Mouse (Mus musculus) forebrain, embryonic 11.5 days (tissue): ENCODE measurements around the gene Ube2t. TPM values are rescaled to one million over a fixed set of nuclear protein-coding genes. Genes with fewer than 3 reads are reported as not detected.

ENCODE experiments used
- ATAC-seq: fragments of 200-750 bp; cut with Nextera tagmentation; replicated peaks from 2 replicates; pipeline ENCODE4 v1.8.0; 2017; ENCODE audit warnings: moderate TSS enrichment; ENCODE audit not compliant: low FRiP score
- DNase-seq: peaks from one replicate; pipeline ENCODE4 v3.0.0-alpha.2; 2017; ENCODE audit warnings: low spot score
- H3K27ac ChIP-seq: fragments of 300-500 bp; sonication (generic); 2 replicates; pipeline ENCODE4 v1.5.1; 2014; ENCODE audit warnings: low read depth, low read length
- H3K27me3 ChIP-seq: fragments of 300-500 bp; sonication (generic); 2 replicates; pipeline ENCODE4 v1.6.1; 2014; ENCODE audit warnings: mild to moderate bottlenecking, low read length, mixed read lengths; ENCODE audit not compliant: control insufficient read depth, insufficient read depth
- H3K36me3 ChIP-seq: fragments of 300-500 bp; sonication (generic); 2 replicates; pipeline ENCODE4 v1.6.1; 2014; ENCODE audit warnings: mild to moderate bottlenecking, low read length, moderate library complexity, mixed read lengths; ENCODE audit not compliant: control insufficient read depth, insufficient read depth
- H3K4me1 ChIP-seq: fragments of 300-500 bp; sonication (generic); replicated peaks from 2 replicates; pipeline ENCODE4 v1.6.1; 2014; ENCODE audit warnings: low read length, mixed read lengths; ENCODE audit not compliant: control insufficient read depth, insufficient read depth
- H3K4me2 ChIP-seq: fragments of 300-500 bp; sonication (generic); 2 replicates; pipeline ENCODE4 v1.6.1; 2014; ENCODE audit warnings: low read depth, mild to moderate bottlenecking, low read length, moderate library complexity, mixed read lengths; ENCODE audit not compliant: severe bottlenecking
- H3K4me3 ChIP-seq: fragments of 300-500 bp; sonication (generic); 2 replicates; pipeline ENCODE4 v1.5.1; 2014; ENCODE audit warnings: low read depth, low read length
- H3K9ac ChIP-seq: fragments of 300-500 bp; sonication (generic); 2 replicates; pipeline ENCODE4 v1.6.1; 2014; ENCODE audit warnings: low read length
- H3K9me3 ChIP-seq: fragments of 300-500 bp; sonication (generic); 2 replicates; pipeline ENCODE4 v1.6.1; 2016; ENCODE audit warnings: low read length, mixed read lengths; ENCODE audit not compliant: control insufficient read depth
- WGBS: fragments of 180-500 bp; shearing (Covaris S2); extraction: QIAGEN DNeasy Blood & Tissue Kit; methylation state at CpG from one replicate; pipeline ENCODE4 v1.1.7; 2014; 5-methylcytosine and 5-hydroxymethylcytosine counted together
- polyA plus RNA-seq: library from polyadenylated mRNA; unstranded; fragments of >200 nt; fragmentation: Nextera tagmentation; extraction: Ambion mirVana; gene quantifications from 2 replicates; pipeline ENCODE4 v1.2.1, GENCODE M21; 2014

Ube2t gene
- polyA plus RNA-seq, 1 experiment from 2014 or later: 53.4 TPM

GRCm38 (mm10) chr1:134987173-134987961 is 25.0 kb downstream of the Ube2t start:
- peak; percentile 84 for DNase-seq
- Histone ChIP-seq H3K4me3 (peak overlapping the region; percentile 31), H3K4me1 (peaks cover 2% of the 10 kb centered on the region; the same call in 1 of the 2 replicates), H3K27ac (no peak overlapping the region), H3K9ac (peak overlapping the region; percentile 43), H3K4me2 (peak overlapping the region; percentile 82), H3K36me3 (no peaks in the 10 kb centered on the region), H3K27me3 (peaks cover 3% of the 10 kb centered on the region), H3K9me3 (no peaks in the 10 kb centered on the region)
- 35% methylated on average over 47 of the region's 48 CpGs for WGBS
- peak; percentile 76 for ATAC-seq

GRCm38 (mm10) chr1:134987962-134988341 is 25.6 kb downstream of the Ube2t start:
- ATAC-seq: peak; percentile 15; the same call in 1 of the 2 replicates
- Histone ChIP-seq H3K36me3 (no peaks in the 10 kb centered on the region), H3K27ac (no peak overlapping the region), H3K4me1 (peaks cover 2% of the 10 kb centered on the region; the same call in 1 of the 2 replicates), H3K9ac (peak overlapping the region; percentile 43), H3K9me3 (no peaks in the 10 kb centered on the region), H3K27me3 (peaks cover 3% of the 10 kb centered on the region), H3K4me3 (peak overlapping the region; percentile 31), H3K4me2 (peak overlapping the region; percentile 82)
- no peak for DNase-seq
- 18% methylated on average over 14 of the region's 14 CpGs for WGBS

GRCm38 (mm10) chr1:134989372-134989771 is 27.0 kb downstream of the Ube2t start:
- no peak overlapping the region for H3K9ac ChIP-seq
- H3K9me3 ChIP-seq: no peaks in the 10 kb centered on the region
- no peaks in the 10 kb centered on the region for H3K36me3 ChIP-seq
- no peak overlapping the region for H3K4me2 ChIP-seq
- no peak overlapping the region for H3K27ac ChIP-seq
- DNase-seq (peak; percentile 85), ATAC-seq (no peak)
- peaks cover 3% of the 10 kb centered on the region for H3K27me3 ChIP-seq
- WGBS: 7% methylated on average over 7 of the region's 7 CpGs
- H3K4me3 ChIP-seq: no peak overlapping the region
- peaks cover 2% of the 10 kb centered on the region; the same call in 1 of the 2 replicates for H3K4me1 ChIP-seq

- 55% methylated on average over 8 of the region's 8 CpGs for WGBS
- H3K4me3 ChIP-seq: no peak overlapping the region
- peaks cover 3% of the 10 kb centered on the region; the same call in 1 of the 2 replicates for H3K27me3 ChIP-seq
- H3K9me3 ChIP-seq: no peaks in the 10 kb centered on the region
- H3K36me3 ChIP-seq: no peaks in the 10 kb centered on the region
- H3K27ac ChIP-seq: no peak overlapping the region
- peaks cover 2% of the 10 kb centered on the region; the same call in 1 of the 2 replicates for H3K4me1 ChIP-seq
- no peak overlapping the region for H3K9ac ChIP-seq
- DNase-seq (no peak), ATAC-seq (no peak)
- no peak overlapping the region for H3K4me2 ChIP-seq
Observed at GRCm38 (mm10) chr1:134992046-134992645, 29.8 kb downstream of the Ube2t start.

GRCm38 (mm10) chr1:134994739-134995138 is 32.4 kb downstream of the Ube2t start:
- Histone ChIP-seq H3K4me3 (no peak overlapping the region), H3K4me2 (no peak overlapping the region), H3K4me1 (no peaks in the 10 kb centered on the region), H3K27ac (no peak overlapping the region), H3K9me3 (no peaks in the 10 kb centered on the region), H3K9ac (no peak overlapping the region), H3K27me3 (no peaks in the 10 kb centered on the region; the same call in 1 of the 2 replicates), H3K36me3 (no peaks in the 10 kb centered on the region)
- WGBS: 89% methylated on average over 3 of the region's 3 CpGs
- DNase-seq (no peak), ATAC-seq (no peak)

- Histone ChIP-seq H3K27me3 (no peaks in the 10 kb centered on the region; the same call in 1 of the 2 replicates), H3K9me3 (no peaks in the 10 kb centered on the region), H3K36me3 (no peaks in the 10 kb centered on the region), H3K4me2 (no peak overlapping the region), H3K9ac (no peak overlapping the region; the same call in 1 of the 2 replicates), H3K4me1 (no peaks in the 10 kb centered on the region), H3K27ac (no peak overlapping the region), H3K4me3 (no peak overlapping the region)
- ATAC-seq (no peak), DNase-seq (no peak)
- WGBS: 65% methylated on average over 4 of the region's 4 CpGs
Observed at GRCm38 (mm10) chr1:134995437-134995836, 33.1 kb downstream of the Ube2t start.

- ATAC-seq (no peak), DNase-seq (no peak)
- WGBS: 46% methylated on average over 1 of the region's 1 CpGs
- H3K4me1 ChIP-seq: no peaks in the 10 kb centered on the region
- H3K36me3 ChIP-seq: no peaks in the 10 kb centered on the region
- H3K4me2 ChIP-seq: no peak overlapping the region
- no peaks in the 10 kb centered on the region; the same call in 1 of the 2 replicates for H3K27me3 ChIP-seq
- H3K4me3 ChIP-seq: no peak overlapping the region
- no peak overlapping the region for H3K9ac ChIP-seq
- no peak overlapping the region for H3K27ac ChIP-seq
- no peaks in the 10 kb centered on the region for H3K9me3 ChIP-seq
Observed at GRCm38 (mm10) chr1:134995954-134996353, 33.6 kb downstream of the Ube2t start.

GRCm38 (mm10) chr1:134996471-134996870 is 34.1 kb downstream of the Ube2t start:
- WGBS: 92% methylated on average over 7 of the region's 7 CpGs
- Histone ChIP-seq H3K36me3 (no peaks in the 10 kb centered on the region), H3K27me3 (no peaks in the 10 kb centered on the region), H3K4me2 (no peak overlapping the region), H3K4me3 (no peak overlapping the region), H3K9ac (no peak overlapping the region), H3K9me3 (no peaks in the 10 kb centered on the region), H3K27ac (no peak overlapping the region), H3K4me1 (no peaks in the 10 kb centered on the region)
- no peak for ATAC-seq
- no peak for DNase-seq
